Mouse (Mus musculus): ENCODE data around the gene Cyp2ab1. TPM values are rescaled to one million over a fixed set of nuclear protein-coding genes. Genes with fewer than 3 reads are reported as not detected.

The Cyp2ab1 gene
- polyA plus RNA-seq, 1 experiment from 2014 or later, result 0.13 TPM

DNA sequence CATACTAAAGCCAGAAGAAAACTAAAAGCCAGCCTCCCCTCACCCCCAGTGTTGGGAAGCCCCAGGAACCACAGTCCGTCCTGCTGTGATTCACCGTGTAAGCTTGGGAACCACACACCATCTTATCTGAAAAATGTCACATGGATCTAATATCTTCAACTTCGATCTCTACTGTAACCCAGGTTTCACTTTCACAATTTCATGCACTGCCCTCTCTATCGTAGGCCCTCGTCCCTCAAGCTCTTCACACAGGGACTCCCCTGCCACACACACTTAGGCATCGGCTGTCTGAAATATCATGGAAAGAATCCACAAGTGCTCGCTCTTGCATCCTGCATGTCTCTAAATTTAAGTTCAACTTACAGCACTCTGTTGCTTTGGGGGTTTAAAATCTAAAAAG lies 60.1 kb downstream of the Cyp2ab1 start:
- ATAC-seq (ENCODE audit: insufficient number of reproducible peaks, low FRiP score, low TSS enrichment, low read depth), result no peak
- H3K27ac ChIP-seq (replicated peaks), result no peak overlapping the region
- H3K4me2 ChIP-seq (replicated peaks), result no peak overlapping the region
- H3K4me3 ChIP-seq (replicated peaks), result no peak overlapping the region
- no peak overlapping the region for H3K9ac ChIP-seq
- H3K36me3 ChIP-seq, result no peaks in the 10 kb centered on the region
- 61% methylated on average over 7 of the region's 7 CpGs for WGBS
- H3K9me3 ChIP-seq (replicated peaks), result no peaks in the 10 kb centered on the region
- no peaks in the 10 kb centered on the region for H3K27me3 ChIP-seq
- no peaks in the 10 kb centered on the region for H3K4me1 ChIP-seq

Other genes with a start within 250 kb of the Cyp2ab1 start
- 22.7 and 23.1 TPM in 2 replicates for gene Klhl24, start 227.9 kb downstream of the Cyp2ab1 start, polyA plus RNA-seq (2015; fragmentation: Nextera tagmentation; extraction: Ambion mirVana)
- 28.6 and 30.4 TPM in 2 replicates for gene Yeats2, start 184.3 kb downstream of the Cyp2ab1 start, polyA plus RNA-seq (2015; fragmentation: Nextera tagmentation; extraction: Ambion mirVana)
- 0.77 and 1.1 TPM in 2 replicates for gene Map6d1, start 84.0 kb downstream of the Cyp2ab1 start, polyA plus RNA-seq (2015; fragmentation: Nextera tagmentation; extraction: Ambion mirVana)
- 92.6 and 94.9 TPM in 2 replicates for gene Parl, start 23.0 kb downstream of the Cyp2ab1 start, polyA plus RNA-seq (2015; fragmentation: Nextera tagmentation; extraction: Ambion mirVana)
- 67.0 and 74.1 TPM in 2 replicates for gene Abcc5, start 101.0 kb upstream of the Cyp2ab1 start, polyA plus RNA-seq (2015; fragmentation: Nextera tagmentation; extraction: Ambion mirVana)
- gene Eif2b5, start 173.4 kb upstream of the Cyp2ab1 start, polyA plus RNA-seq (2015; fragmentation: Nextera tagmentation; extraction: Ambion mirVana), result 92.9 and 95.2 TPM in 2 replicates
- gene Dvl3, start 191.6 kb upstream of the Cyp2ab1 start, polyA plus RNA-seq (2015; fragmentation: Nextera tagmentation; extraction: Ambion mirVana), result 26.0 and 31.0 TPM in 2 replicates
- gene Ap2m1, start 210.1 kb upstream of the Cyp2ab1 start, polyA plus RNA-seq (2015; fragmentation: Nextera tagmentation; extraction: Ambion mirVana), result 562 and 584 TPM in 2 replicates
- gene Abcf3, start 223.2 kb upstream of the Cyp2ab1 start, polyA plus RNA-seq (2015; fragmentation: Nextera tagmentation; extraction: Ambion mirVana), result 65.0 and 70.2 TPM in 2 replicates